Mouse (Mus musculus) heart, embryonic 13.5 days (tissue): ENCODE data around the gene Iqca. TPM values are rescaled to one million over a fixed set of nuclear protein-coding genes. Genes with fewer than 3 reads are reported as not detected.

Experiments used
- ATAC-seq: fragments of 200-750 bp; cut with Nextera tagmentation; 2 replicates; pipeline ENCODE4 v1.8.0; 2017; ENCODE audit warnings: moderate TSS enrichment; ENCODE audit not compliant: insufficient number of reproducible peaks, low FRiP score, low TSS enrichment; ENCODE audit errors: extremely low read depth
- H3K27ac ChIP-seq: fragments of 300-500 bp; sonication (generic); replicated peaks from 2 replicates; pipeline ENCODE4 v1.5.1; 2015; ENCODE audit warnings: moderate library complexity, mild to moderate bottlenecking, inconsistent platforms
- H3K27me3 ChIP-seq: fragments of 300-500 bp; sonication (generic); replicated peaks from 2 replicates; pipeline ENCODE4 v1.6.1; 2015; ENCODE audit warnings: mild to moderate bottlenecking, inconsistent platforms
- H3K36me3 ChIP-seq: fragments of 300-500 bp; sonication (generic); 2 replicates; pipeline ENCODE4 v1.6.1; 2015; ENCODE audit warnings: mild to moderate bottlenecking, inconsistent platforms
- H3K4me1 ChIP-seq: fragments of 300-500 bp; sonication (generic); 2 replicates; pipeline ENCODE4 v1.6.1; 2015; ENCODE audit warnings: inconsistent platforms
- H3K4me2 ChIP-seq: fragments of 300-500 bp; sonication (generic); 2 replicates; pipeline ENCODE4 v1.6.1; 2015; ENCODE audit warnings: inconsistent platforms, mild to moderate bottlenecking, moderate library complexity
- H3K4me3 ChIP-seq: fragments of 300-500 bp; sonication (generic); 2 replicates; pipeline ENCODE4 v1.5.1; 2015; ENCODE audit warnings: moderate library complexity, mild to moderate bottlenecking, inconsistent platforms
- H3K9ac ChIP-seq: fragments of 300-500 bp; sonication (generic); 2 replicates; pipeline ENCODE4 v1.6.1; 2015; ENCODE audit warnings: inconsistent platforms, mild to moderate bottlenecking, moderate library complexity
- H3K9me3 ChIP-seq: fragments of 300-500 bp; sonication (generic); 2 replicates; pipeline ENCODE4 v1.6.1; 2016; ENCODE audit warnings: inconsistent platforms
- WGBS: fragments of 180-500 bp; shearing (Covaris S2); methylation state at CpG from one replicate; pipeline ENCODE4 v1.1.7; 2015; ENCODE audit warnings: mixed read lengths; 5-methylcytosine and 5-hydroxymethylcytosine counted together
- polyA plus RNA-seq: library from polyadenylated mRNA; unstranded; fragments of >200 nt; fragmentation: Nextera tagmentation; extraction: Ambion mirVana; gene quantifications from 2 replicates; pipeline ENCODE4 v1.2.1, GENCODE M21; 2015

Iqca gene
- polyA plus RNA-seq, 1 experiment from 2014 or later = 0.33 TPM

DNA sequence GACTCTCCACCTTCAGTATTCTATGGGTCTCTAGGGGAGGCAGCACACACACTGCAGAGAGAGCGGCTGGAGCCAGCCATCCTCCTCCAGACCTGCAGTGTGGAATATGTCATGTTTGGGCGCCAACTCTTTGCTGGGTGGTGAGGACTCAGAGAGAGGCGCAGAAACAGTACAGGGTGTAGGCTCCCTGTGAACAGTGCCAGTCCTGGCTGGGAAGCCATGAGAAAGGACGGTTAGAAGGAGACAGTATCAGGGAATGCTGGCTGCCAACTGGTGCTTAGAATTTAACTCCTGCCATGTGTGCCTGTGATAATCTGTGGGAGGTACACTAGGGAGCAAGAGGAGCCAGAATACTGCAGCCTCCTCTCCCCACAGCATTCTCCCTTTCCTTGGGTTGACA lies 98.2 kb downstream of the Iqca start:
- Histone ChIP-seq H3K4me2 (no peak overlapping the region), H3K27ac (no peak overlapping the region), H3K4me3 (no peak overlapping the region), H3K9me3 (no peaks in the 10 kb centered on the region), H3K9ac (no peak overlapping the region), H3K4me1 (peaks cover 11% of the 10 kb centered on the region; the same call in 1 of the 2 replicates), H3K36me3 (no peaks in the 10 kb centered on the region), H3K27me3 (peaks cover 10% of the 10 kb centered on the region)
- WGBS = 73% methylated on average over 4 of the region's 4 CpGs
- no peak for ATAC-seq

DNA sequence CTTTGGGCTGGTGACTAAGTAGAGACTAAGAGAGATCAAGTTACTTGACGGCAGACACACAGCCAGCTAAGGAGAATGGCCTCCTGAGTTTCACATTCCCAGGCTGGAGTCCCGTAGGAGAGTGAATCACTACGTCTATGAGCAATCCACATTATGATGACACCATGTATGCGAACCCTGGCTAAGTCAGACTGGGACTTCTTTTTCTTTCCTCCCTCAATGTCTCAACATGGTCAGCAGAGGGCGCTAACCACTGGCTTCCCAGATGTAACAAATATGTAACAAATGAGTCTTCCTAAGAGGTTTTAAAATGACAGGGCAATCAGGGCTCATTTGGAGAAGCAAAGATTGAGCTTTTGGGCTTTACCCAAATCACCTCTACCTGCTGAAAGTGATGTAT lies 101.9 kb downstream of the Iqca start:
- no peak overlapping the region for H3K9ac ChIP-seq
- no peak overlapping the region for H3K4me2 ChIP-seq
- H3K4me3 ChIP-seq = no peak overlapping the region
- peaks cover 11% of the 10 kb centered on the region; the same call in 1 of the 2 replicates for H3K4me1 ChIP-seq
- 23% methylated on average over 5 of the region's 5 CpGs for WGBS
- ATAC-seq = no peak
- peaks cover 25% of the 10 kb centered on the region for H3K27me3 ChIP-seq
- H3K36me3 ChIP-seq = no peaks in the 10 kb centered on the region
- H3K27ac ChIP-seq = no peak overlapping the region
- no peaks in the 10 kb centered on the region for H3K9me3 ChIP-seq

DNA sequence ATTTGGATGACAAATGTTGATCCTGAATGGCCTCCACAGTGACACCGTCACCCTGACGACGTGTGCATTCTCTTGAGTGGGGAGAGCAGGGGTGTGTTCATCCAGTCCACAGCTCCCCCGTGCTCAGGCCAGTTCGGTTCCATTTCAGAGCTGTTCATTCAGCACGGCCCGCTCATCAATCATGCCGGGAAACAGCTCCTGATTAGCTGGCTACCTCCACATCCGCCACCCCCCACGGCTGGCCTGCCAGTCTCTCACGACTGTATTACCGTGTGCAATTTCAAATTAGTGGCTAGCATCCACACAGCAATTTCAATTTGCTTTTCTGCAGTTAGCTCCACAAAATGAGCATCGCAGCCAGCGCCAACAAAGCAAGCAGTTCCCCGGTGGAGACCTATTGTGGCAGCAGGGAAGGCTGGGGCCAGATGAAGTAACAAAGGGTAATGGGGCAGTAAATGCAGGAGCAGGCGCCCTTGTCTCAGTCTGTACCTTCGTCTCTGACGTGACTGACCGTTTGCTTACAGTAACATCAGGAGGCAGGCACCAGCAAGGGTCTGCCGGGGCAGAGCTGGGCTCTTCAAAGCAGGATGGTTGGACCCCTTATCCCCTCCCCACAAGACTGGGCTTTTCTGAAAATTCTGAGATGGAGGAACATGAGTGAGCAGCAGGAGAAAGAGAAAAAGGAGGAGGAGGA lies 103.0 kb downstream of the Iqca start:
- H3K4me1 ChIP-seq = peaks cover 11% of the 10 kb centered on the region; the same call in 1 of the 2 replicates
- H3K4me2 ChIP-seq = no peak overlapping the region
- no peak overlapping the region for H3K27ac ChIP-seq
- no peak overlapping the region for H3K4me3 ChIP-seq
- H3K9me3 ChIP-seq = no peaks in the 10 kb centered on the region
- no peak for ATAC-seq
- H3K36me3 ChIP-seq = no peaks in the 10 kb centered on the region
- 50% methylated on average over 20 of the region's 20 CpGs for WGBS
- no peak overlapping the region for H3K9ac ChIP-seq
- H3K27me3 ChIP-seq = peaks cover 28% of the 10 kb centered on the region

DNA sequence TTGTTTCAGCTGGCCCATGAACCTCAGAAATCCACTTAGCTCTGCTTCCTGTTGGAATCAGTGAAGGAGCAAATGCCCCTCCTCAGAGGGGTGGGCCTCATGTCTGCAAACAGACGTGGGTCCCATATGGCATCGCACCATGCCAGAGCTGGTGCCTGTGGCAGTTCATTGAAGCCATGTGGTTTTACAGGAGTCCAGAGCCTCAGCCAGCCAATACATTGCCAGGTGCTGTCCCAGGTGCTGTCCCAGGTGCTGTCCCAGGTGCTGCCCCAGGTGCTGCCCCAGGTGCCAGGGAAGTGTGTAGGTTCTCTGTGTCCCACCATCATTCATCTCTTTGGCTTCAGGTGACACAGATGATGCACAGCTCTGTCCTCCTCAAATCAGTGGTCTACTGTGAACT lies 124.9 kb downstream of the Iqca start:
- no peak overlapping the region for H3K27ac ChIP-seq
- no peak for ATAC-seq

DNA sequence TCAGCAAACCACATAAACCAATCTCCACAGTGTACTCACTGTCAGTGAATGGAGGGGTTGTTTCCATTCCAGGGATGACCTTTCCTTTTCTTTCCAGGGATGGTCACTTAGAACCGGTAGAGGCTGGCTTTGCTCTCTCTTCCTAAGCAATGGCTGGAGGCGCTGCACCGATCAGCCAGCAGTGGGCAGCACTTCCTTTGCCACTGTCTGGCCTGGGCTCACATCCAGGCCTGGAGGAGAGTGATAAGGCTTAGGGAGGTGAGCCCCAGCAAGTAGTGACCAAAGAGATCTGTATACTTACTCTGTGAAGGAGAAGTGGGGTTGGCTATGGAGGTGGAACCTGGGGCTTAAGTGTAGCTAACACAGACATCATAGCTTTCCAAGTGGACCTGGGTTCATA lies 126.3 kb downstream of the Iqca start:
- ATAC-seq = no peak
- WGBS = 21% methylated on average over 3 of the region's 3 CpGs

More for the DNA sequence above, 124.9 kb downstream of the Iqca start:
- Histone ChIP-seq H3K27me3 (peaks cover 5% of the 10 kb centered on the region; the same call in 1 of the 2 replicates), H3K4me1 (peaks cover 9% of the 10 kb centered on the region; the same call in 1 of the 2 replicates), H3K36me3 (no peaks in the 10 kb centered on the region), H3K9me3 (no peaks in the 10 kb centered on the region), H3K4me2 (no peak overlapping the region), H3K4me3 (no peak overlapping the region), H3K9ac (no peak overlapping the region)
- 43% methylated on average over 2 of the region's 2 CpGs for WGBS

DNA sequence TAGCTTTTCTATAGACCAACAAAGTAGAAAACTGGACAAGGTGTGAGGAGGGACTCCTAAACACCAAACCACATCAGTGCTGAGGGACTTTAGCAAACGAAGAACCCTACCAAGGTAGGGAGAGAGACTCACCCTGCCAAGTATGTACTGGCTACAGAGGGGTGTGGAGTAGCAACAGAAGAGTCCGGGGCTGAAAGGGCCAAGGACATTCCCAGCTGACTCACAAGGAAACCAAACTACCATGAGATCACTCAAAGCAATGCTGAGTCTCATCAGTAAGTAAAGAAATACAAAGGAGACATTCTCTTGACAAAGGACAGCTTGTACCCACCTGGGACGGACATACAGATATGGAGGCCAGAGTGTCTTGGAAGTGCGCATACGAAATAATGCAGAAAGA lies 132.9 kb downstream of the Iqca start:
- H3K9ac ChIP-seq = no peak overlapping the region
- H3K27ac ChIP-seq = no peak overlapping the region
- no peak overlapping the region for H3K4me3 ChIP-seq
- no peaks in the 10 kb centered on the region for H3K9me3 ChIP-seq
- no peak for ATAC-seq
- H3K27me3 ChIP-seq = peaks cover 5% of the 10 kb centered on the region; the same call in 1 of the 2 replicates
- H3K4me1 ChIP-seq = peaks cover 6% of the 10 kb centered on the region; the same call in 1 of the 2 replicates
- no peaks in the 10 kb centered on the region for H3K36me3 ChIP-seq
- WGBS = 76% methylated on average over 5 of the region's 5 CpGs
- H3K4me2 ChIP-seq = no peak overlapping the region

More for the DNA sequence above, 126.3 kb downstream of the Iqca start:
- Histone ChIP-seq H3K36me3 (no peaks in the 10 kb centered on the region), H3K9ac (no peak overlapping the region), H3K4me2 (no peak overlapping the region), H3K4me3 (no peak overlapping the region), H3K27ac (no peak overlapping the region), H3K9me3 (no peaks in the 10 kb centered on the region), H3K4me1 (peaks cover 9% of the 10 kb centered on the region; the same call in 1 of the 2 replicates), H3K27me3 (peaks cover 5% of the 10 kb centered on the region; the same call in 1 of the 2 replicates)

DNA sequence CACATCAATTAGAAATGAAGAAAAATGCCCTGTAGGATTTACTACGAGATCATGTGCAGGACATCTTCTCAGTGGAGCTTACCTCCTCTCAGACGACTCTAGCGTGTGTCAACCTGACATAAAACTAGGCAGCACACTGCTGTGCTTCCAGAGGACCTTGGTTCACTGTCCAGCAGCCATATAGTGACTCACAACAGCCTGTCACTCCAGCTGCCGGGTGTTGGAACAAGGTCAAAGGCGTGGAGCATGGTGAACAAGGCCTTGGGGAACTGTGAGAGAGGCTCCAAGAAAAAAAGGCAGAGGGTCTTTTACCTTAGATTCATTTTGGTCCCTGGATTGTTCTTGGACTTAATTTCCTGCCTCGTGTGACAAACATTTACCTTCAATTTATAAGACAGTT lies 135.1 kb downstream of the Iqca start:
- H3K27me3 ChIP-seq = no peaks in the 10 kb centered on the region
- WGBS = 57% methylated on average over 6 of the region's 6 CpGs
- H3K4me3 ChIP-seq = no peak overlapping the region
- peaks cover 12% of the 10 kb centered on the region; the same call in 1 of the 2 replicates for H3K4me1 ChIP-seq
- H3K27ac ChIP-seq = no peak overlapping the region
- ATAC-seq = no peak
- H3K4me2 ChIP-seq = no peak overlapping the region
- no peak overlapping the region for H3K9ac ChIP-seq
- no peaks in the 10 kb centered on the region; the same call in 1 of the 2 replicates for H3K36me3 ChIP-seq
- H3K9me3 ChIP-seq = 0 out of 2 replicates have a peak, but pooled peaks cover 9% of the 10 kb centered on the region

DNA sequence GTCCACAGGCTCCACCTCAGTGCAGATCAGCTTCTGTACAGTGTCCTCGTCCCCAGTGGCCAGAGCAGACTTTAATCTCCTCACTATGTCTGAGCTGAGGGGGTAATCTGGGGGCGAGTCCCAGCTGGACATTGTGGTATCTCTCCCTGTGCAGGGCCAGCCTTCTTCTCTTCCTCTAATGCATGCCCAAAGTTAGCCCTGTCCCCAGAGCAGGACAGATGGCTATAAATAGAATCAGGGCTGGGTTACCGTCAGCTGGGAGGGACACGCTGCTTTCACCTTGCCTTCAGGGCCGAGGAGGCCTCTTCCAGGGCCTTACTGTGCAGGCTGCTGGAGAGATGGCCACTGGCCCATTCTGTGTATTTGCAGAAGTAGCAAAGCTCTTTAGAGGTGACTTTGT lies 138.8 kb downstream of the Iqca start, which contains the start of gene Asb18:
Gene Asb18 (minus strand): TSS at position 221 of the 400 bp plus-strand sequence.
- Histone ChIP-seq H3K27me3 (no peaks in the 10 kb centered on the region), H3K9me3 (0 out of 2 replicates have a peak, but pooled peaks cover 9% of the 10 kb centered on the region), H3K4me3 (no peak within 1 kb of the TSS), H3K4me1 (peaks cover 12% of the 10 kb centered on the region; the same call in 1 of the 2 replicates), H3K9ac (no peak within 1 kb of the TSS), H3K4me2 (peak within 1 kb of the TSS; percentile 20; the same call in 1 of the 2 replicates), H3K36me3 (no peaks in the 10 kb centered on the region; the same call in 1 of the 2 replicates), H3K27ac (peak within 1 kb of the TSS; percentile 68)
- 34% methylated on average over 5 of the region's 5 CpGs for WGBS
- ATAC-seq = no peak

DNA sequence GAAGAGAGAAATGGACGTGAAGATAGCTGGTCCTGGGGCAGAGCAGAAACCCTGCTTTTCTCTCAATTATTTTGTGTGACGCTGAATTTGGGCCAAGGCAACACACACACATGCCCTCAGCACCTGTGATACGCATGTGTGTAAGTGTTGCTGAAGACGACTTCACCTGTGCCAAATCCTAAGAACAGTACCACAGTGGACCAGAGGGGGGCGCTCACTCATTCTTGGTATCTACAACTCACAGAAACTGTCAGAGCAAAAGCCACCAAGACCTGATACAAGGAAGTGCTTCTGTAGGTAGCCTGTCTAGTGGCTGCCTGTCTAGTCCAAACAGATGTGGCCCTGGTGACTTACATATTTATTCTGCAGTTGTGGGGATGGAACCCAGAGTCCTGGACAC lies 139.9 kb downstream of the Iqca start:
- Histone ChIP-seq H3K27ac (no peak overlapping the region), H3K4me2 (no peak overlapping the region), H3K36me3 (no peaks in the 10 kb centered on the region; the same call in 1 of the 2 replicates), H3K27me3 (no peaks in the 10 kb centered on the region; the same call in 1 of the 2 replicates), H3K4me1 (peaks cover 12% of the 10 kb centered on the region; the same call in 1 of the 2 replicates), H3K9ac (no peak overlapping the region), H3K9me3 (0 out of 2 replicates have a peak, but pooled peaks cover 9% of the 10 kb centered on the region), H3K4me3 (no peak overlapping the region)
- 78% methylated on average over 5 of the region's 5 CpGs for WGBS
- no peak for ATAC-seq

DNA sequence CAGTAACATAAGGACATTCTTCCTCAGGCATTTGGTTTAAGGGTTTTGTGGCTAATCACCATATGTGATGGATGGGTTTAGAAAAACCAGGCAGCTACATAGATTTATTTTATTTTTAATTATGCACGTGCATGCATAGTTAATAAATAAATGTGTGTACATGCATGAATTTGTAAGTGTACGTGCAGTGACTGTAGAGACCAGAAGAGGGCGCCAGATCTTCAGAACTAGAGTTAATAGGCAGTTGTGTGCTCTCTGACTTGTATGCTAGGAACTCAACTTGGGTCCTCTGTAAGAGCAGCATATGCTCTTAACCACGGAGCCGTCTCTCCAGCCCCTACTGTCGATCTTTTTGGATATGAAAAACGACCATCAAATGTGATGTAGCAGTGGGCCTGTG lies 140.4 kb downstream of the Iqca start:
- Histone ChIP-seq H3K9me3 (0 out of 2 replicates have a peak, but pooled peaks cover 9% of the 10 kb centered on the region), H3K27me3 (no peaks in the 10 kb centered on the region; the same call in 1 of the 2 replicates), H3K27ac (no peak overlapping the region), H3K4me2 (no peak overlapping the region), H3K9ac (no peak overlapping the region), H3K4me1 (peaks cover 10% of the 10 kb centered on the region; the same call in 1 of the 2 replicates), H3K36me3 (no peaks in the 10 kb centered on the region; the same call in 1 of the 2 replicates), H3K4me3 (no peak overlapping the region)
- WGBS = 62% methylated on average over 7 of the region's 7 CpGs
- ATAC-seq = no peak

DNA sequence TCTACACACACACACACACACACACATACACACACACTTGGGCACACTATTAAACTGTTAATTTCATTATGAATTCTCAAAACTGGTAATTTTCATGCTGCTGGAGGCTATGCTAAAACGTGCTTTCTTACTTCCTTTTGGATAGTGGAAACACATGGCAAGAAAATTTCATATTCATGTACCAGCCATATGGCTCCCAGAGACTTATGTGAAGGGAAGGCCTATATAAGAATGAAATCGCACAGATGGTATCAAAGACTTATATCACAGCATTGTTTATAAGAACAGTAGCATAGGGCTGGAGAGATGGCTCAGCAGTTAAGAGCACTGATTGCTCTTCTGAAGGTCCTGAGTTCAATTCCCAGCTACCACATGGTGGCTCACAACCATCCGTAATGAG lies 141.0 kb downstream of the Iqca start:
- H3K4me1 ChIP-seq = 0 out of 2 replicates have a peak, but pooled peaks cover 6% of the 10 kb centered on the region
- H3K4me2 ChIP-seq = no peak overlapping the region
- no peaks in the 10 kb centered on the region; the same call in 1 of the 2 replicates for H3K36me3 ChIP-seq
- no peak overlapping the region for H3K4me3 ChIP-seq
- H3K27ac ChIP-seq = no peak overlapping the region
- 0 out of 2 replicates have a peak, but pooled peaks cover 9% of the 10 kb centered on the region for H3K9me3 ChIP-seq
- 73% methylated on average over 3 of the region's 3 CpGs for WGBS
- no peak overlapping the region for H3K9ac ChIP-seq
- ATAC-seq = no peak
- H3K27me3 ChIP-seq = peaks cover 5% of the 10 kb centered on the region; the same call in 1 of the 2 replicates
